Mouse (Mus musculus): ENCODE data around the gene Inpp5d. TPM values are rescaled to one million over a fixed set of nuclear protein-coding genes. Genes with fewer than 3 reads are reported as not detected.

The Inpp5d gene
- polyA plus RNA-seq, 1 experiment, result 10.4 TPM

GRCm38 (mm10) chr1:87655101-87655500, 35.0 kb downstream of the Inpp5d start:
- Histone ChIP-seq H3K4me1 (ENCODE audit: control insufficient read depth, insufficient read depth, low read length) (peaks cover 8% of the 10 kb centered on the region), H3K27me3 (ENCODE audit: control insufficient read depth, insufficient read depth, low read length) (no peaks in the 10 kb centered on the region), H3K36me3 (ENCODE audit: control insufficient read depth, insufficient read depth, low read length) (no peaks in the 10 kb centered on the region), H3K4me3 (ENCODE audit: control insufficient read depth, low read depth, low read length) (no peak overlapping the region), H3K27ac (ENCODE audit: control insufficient read depth, insufficient read depth, low read depth, low read length) (no peak overlapping the region)
- TF ChIP-seq POLR2A (IDR thresholded peaks at IDR 0.05; ENCODE audit: control insufficient read depth, low read depth, low read length) (no peak), CTCF (IDR thresholded peaks at IDR 0.05; ENCODE audit: control insufficient read depth, insufficient read depth, insufficient replicate concordance, low read depth, low read length) (no peak)

- TF ChIP-seq CTCF (IDR thresholded peaks at IDR 0.05; ENCODE audit: control insufficient read depth, insufficient read depth, insufficient replicate concordance, low read depth, low read length), result no peak
- no peak for TF ChIP-seq POLR2A (IDR thresholded peaks at IDR 0.05; ENCODE audit: control insufficient read depth, low read depth, low read length)
- no peaks in the 10 kb centered on the region for H3K27me3 ChIP-seq (ENCODE audit: control insufficient read depth, insufficient read depth, low read length)
- H3K36me3 ChIP-seq (ENCODE audit: control insufficient read depth, insufficient read depth, low read length), result no peaks in the 10 kb centered on the region
- H3K4me3 ChIP-seq (ENCODE audit: control insufficient read depth, low read depth, low read length), result no peak overlapping the region
- peaks cover 8% of the 10 kb centered on the region for H3K4me1 ChIP-seq (ENCODE audit: control insufficient read depth, insufficient read depth, low read length)
- H3K27ac ChIP-seq (ENCODE audit: control insufficient read depth, insufficient read depth, low read depth, low read length), result no peak overlapping the region
Observed at GRCm38 (mm10) chr1:87658063-87658462, 38.0 kb downstream of the Inpp5d start.

GRCm38 (mm10) chr1:87658485-87658884, 38.4 kb downstream of the Inpp5d start:
- H3K27ac ChIP-seq (ENCODE audit: control insufficient read depth, insufficient read depth, low read depth, low read length), result no peak overlapping the region

GRCm38 (mm10) chr1:87658937-87659617, 39.0 kb downstream of the Inpp5d start:
- Histone ChIP-seq H3K4me1 (ENCODE audit: control insufficient read depth, insufficient read depth, low read length) (peaks cover 8% of the 10 kb centered on the region), H3K27me3 (ENCODE audit: control insufficient read depth, insufficient read depth, low read length) (no peaks in the 10 kb centered on the region), H3K36me3 (ENCODE audit: control insufficient read depth, insufficient read depth, low read length) (no peaks in the 10 kb centered on the region), H3K4me3 (ENCODE audit: control insufficient read depth, low read depth, low read length) (no peak overlapping the region), H3K27ac (ENCODE audit: control insufficient read depth, insufficient read depth, low read depth, low read length) (no peak overlapping the region)
- no peak for TF ChIP-seq CTCF (IDR thresholded peaks at IDR 0.05; ENCODE audit: control insufficient read depth, insufficient read depth, insufficient replicate concordance, low read depth, low read length)
- TF ChIP-seq POLR2A (IDR thresholded peaks at IDR 0.05; ENCODE audit: control insufficient read depth, low read depth, low read length), result no peak

More at GRCm38 (mm10) chr1:87658485-87658884, 38.4 kb downstream of the Inpp5d start:
- Histone ChIP-seq H3K4me1 (ENCODE audit: control insufficient read depth, insufficient read depth, low read length) (peaks cover 8% of the 10 kb centered on the region), H3K27me3 (ENCODE audit: control insufficient read depth, insufficient read depth, low read length) (no peaks in the 10 kb centered on the region), H3K36me3 (ENCODE audit: control insufficient read depth, insufficient read depth, low read length) (no peaks in the 10 kb centered on the region), H3K4me3 (ENCODE audit: control insufficient read depth, low read depth, low read length) (no peak overlapping the region)
- TF ChIP-seq POLR2A (IDR thresholded peaks at IDR 0.05; ENCODE audit: control insufficient read depth, low read depth, low read length) (no peak), CTCF (IDR thresholded peaks at IDR 0.05; ENCODE audit: control insufficient read depth, insufficient read depth, insufficient replicate concordance, low read depth, low read length) (no peak)

- Histone ChIP-seq H3K4me3 (ENCODE audit: control insufficient read depth, low read depth, low read length) (no peak overlapping the region), H3K4me1 (ENCODE audit: control insufficient read depth, insufficient read depth, low read length) (peaks cover 8% of the 10 kb centered on the region), H3K27me3 (ENCODE audit: control insufficient read depth, insufficient read depth, low read length) (no peaks in the 10 kb centered on the region), H3K27ac (ENCODE audit: control insufficient read depth, insufficient read depth, low read depth, low read length) (no peak overlapping the region), H3K36me3 (ENCODE audit: control insufficient read depth, insufficient read depth, low read length) (no peaks in the 10 kb centered on the region)
- TF ChIP-seq POLR2A (IDR thresholded peaks at IDR 0.05; ENCODE audit: control insufficient read depth, low read depth, low read length), result no peak
- no peak for TF ChIP-seq CTCF (IDR thresholded peaks at IDR 0.05; ENCODE audit: control insufficient read depth, insufficient read depth, insufficient replicate concordance, low read depth, low read length)
Observed at GRCm38 (mm10) chr1:87659618-87659960, 39.5 kb downstream of the Inpp5d start.

GRCm38 (mm10) chr1:87660740-87661139, 40.6 kb downstream of the Inpp5d start:
- Histone ChIP-seq H3K27me3 (ENCODE audit: control insufficient read depth, insufficient read depth, low read length) (no peaks in the 10 kb centered on the region), H3K4me3 (ENCODE audit: control insufficient read depth, low read depth, low read length) (no peak overlapping the region), H3K36me3 (ENCODE audit: control insufficient read depth, insufficient read depth, low read length) (no peaks in the 10 kb centered on the region), H3K4me1 (ENCODE audit: control insufficient read depth, insufficient read depth, low read length) (peaks cover 8% of the 10 kb centered on the region), H3K27ac (ENCODE audit: control insufficient read depth, insufficient read depth, low read depth, low read length) (no peak overlapping the region)
- TF ChIP-seq POLR2A (IDR thresholded peaks at IDR 0.05; ENCODE audit: control insufficient read depth, low read depth, low read length) (no peak), CTCF (IDR thresholded peaks at IDR 0.05; ENCODE audit: control insufficient read depth, insufficient read depth, insufficient replicate concordance, low read depth, low read length) (no peak)

GRCm38 (mm10) chr1:87663992-87664391, 43.9 kb downstream of the Inpp5d start:
- TF ChIP-seq POLR2A (IDR thresholded peaks at IDR 0.05; ENCODE audit: control insufficient read depth, low read depth, low read length) (no peak), CTCF (IDR thresholded peaks at IDR 0.05; ENCODE audit: control insufficient read depth, insufficient read depth, insufficient replicate concordance, low read depth, low read length) (peak; percentile 28; the same call in 1 of the 2 replicates)
- no peaks in the 10 kb centered on the region for H3K36me3 ChIP-seq (ENCODE audit: control insufficient read depth, insufficient read depth, low read length)
- peaks cover 6% of the 10 kb centered on the region for H3K4me1 ChIP-seq (ENCODE audit: control insufficient read depth, insufficient read depth, low read length)
- H3K4me3 ChIP-seq (ENCODE audit: control insufficient read depth, low read depth, low read length), result no peak overlapping the region
- H3K27me3 ChIP-seq (ENCODE audit: control insufficient read depth, insufficient read depth, low read length), result no peaks in the 10 kb centered on the region
- no peak overlapping the region for H3K27ac ChIP-seq (ENCODE audit: control insufficient read depth, insufficient read depth, low read depth, low read length)
